Mouse (Mus musculus) G1E (cell line): ENCODE results near the gene Duxf3.

ENCODE experiments used
- CTCF ChIP-seq: IDR thresholded peaks from 2 replicates; pipeline ENCODE4 v1.5.1; 2012; ENCODE audit warnings: low read depth, low read length, inconsistent platforms, mixed read lengths
- GATA1 ChIP-seq: IDR thresholded peaks from 2 replicates; pipeline ENCODE4 v1.6.1; 2012; ENCODE audit warnings: borderline replicate concordance, low read length, inconsistent platforms, mixed read lengths
- GATA2 ChIP-seq: IDR thresholded peaks from 2 replicates; pipeline ENCODE4 v1.6.1; 2012; ENCODE audit warnings: low read depth, low read length, inconsistent platforms, borderline replicate concordance
- POLR2AphosphoS5 ChIP-seq: IDR thresholded peaks from 2 replicates; pipeline ENCODE4 v1.6.1; 2012; ENCODE audit warnings: low read depth, low read length, inconsistent platforms; ENCODE audit not compliant: insufficient replicate concordance
- TAL1 ChIP-seq: conservative IDR thresholded peaks from 2 replicates; pipeline ENCODE4 v1.6.1; 2012; ENCODE audit warnings: low read depth, low read length, inconsistent platforms, mixed read lengths

DNA sequence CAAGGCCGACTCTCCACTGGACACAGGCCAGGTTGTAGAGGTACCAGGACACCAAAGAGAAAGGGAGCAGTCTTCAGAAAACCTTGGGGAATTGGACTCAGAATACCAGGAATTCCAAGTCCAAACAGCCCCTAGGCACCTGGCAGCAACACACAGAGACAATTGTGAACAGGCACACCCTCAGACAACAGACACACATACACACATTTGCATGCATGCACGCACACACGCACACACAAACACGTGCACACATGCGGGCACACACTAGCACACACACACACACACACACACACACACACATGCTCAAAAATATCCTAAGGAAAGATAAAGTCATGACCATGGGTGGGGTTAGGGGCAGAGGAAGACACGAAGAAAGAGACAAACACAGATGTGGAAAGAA, 11.7 kb downstream of the Duxf3 start:
- TF ChIP-seq CTCF (no peak), TAL1 (no peak), GATA1 (no peak), POLR2AphosphoS5 (no peak), GATA2 (no peak)
